Mouse (Mus musculus) cortical plate, adult 2 months (tissue): ENCODE measurements around the gene Kdm6b. TPM values are rescaled to one million over a fixed set of nuclear protein-coding genes. Genes with fewer than 3 reads are reported as not detected.

Experiments
- H3K27ac ChIP-seq: fragments of 200-500 bp; 2 replicates; pipeline ENCODE4 v1.5.1; 2012; ENCODE audit warnings: low read length, control low read depth, inconsistent platforms; ENCODE audit not compliant: insufficient read depth
- H3K4me1 ChIP-seq: fragments of 200-500 bp; 2 replicates; pipeline ENCODE4 v1.6.1; 2011; ENCODE audit warnings: low read length; ENCODE audit not compliant: control insufficient read depth, insufficient read depth
- H3K4me3 ChIP-seq: fragments of 200-500 bp; 2 replicates; pipeline ENCODE4 v1.5.1; 2011; ENCODE audit warnings: mild to moderate bottlenecking, low read length, control low read depth; ENCODE audit not compliant: insufficient read depth
- CTCF ChIP-seq: fragments of 200-500 bp; IDR thresholded peaks from 2 replicates; pipeline ENCODE4 v1.5.1; 2011; ENCODE audit warnings: mild to moderate bottlenecking, control low read depth, low read length; ENCODE audit not compliant: insufficient read depth; ENCODE audit errors: extremely low read depth
- POLR2A ChIP-seq: fragments of 200-500 bp; IDR thresholded peaks from 2 replicates; pipeline ENCODE4 v1.6.1; 2011; ENCODE audit warnings: mild to moderate bottlenecking, low read length, control low read depth; ENCODE audit not compliant: insufficient read depth; ENCODE audit errors: extremely low read depth
- polyA plus RNA-seq: library from polyadenylated mRNA; depleted of rRNA; stranded (reverse); fragments of >200 nt; gene quantifications from 2 replicates; pipeline ENCODE4 v1.2.3, GENCODE M21; 2012

The Kdm6b gene
- polyA plus RNA-seq, 1 experiment: 5.3 TPM

DNA sequence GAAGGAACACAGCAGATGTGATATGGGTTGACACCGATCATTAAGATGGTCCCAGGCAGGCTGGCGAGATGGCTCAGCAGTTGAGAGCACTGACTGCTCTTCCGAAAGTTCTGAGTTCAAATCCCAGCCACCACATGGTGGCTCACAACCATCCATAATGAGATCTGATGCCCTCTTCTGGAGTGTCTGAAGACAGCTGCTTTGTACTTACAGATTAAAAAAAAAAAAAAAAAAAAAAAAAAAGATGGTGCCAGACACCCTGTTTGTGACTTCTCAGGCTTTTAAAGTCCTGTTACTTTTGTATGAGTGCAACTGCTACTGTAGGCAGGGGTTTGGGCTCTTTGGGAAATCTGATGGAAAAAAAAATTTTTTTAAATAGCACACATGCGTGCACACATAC is 24.8 kb downstream of the Kdm6b start:
- H3K4me1 ChIP-seq: peaks cover 2% of the 10 kb centered on the region; the same call in 1 of the 2 replicates
- no peak overlapping the region for H3K27ac ChIP-seq
- no peak overlapping the region for H3K4me3 ChIP-seq
- 0 out of 2 replicates have a peak, but pooled peaks have one; percentile 3 for TF ChIP-seq CTCF
- TF ChIP-seq POLR2A: no peak

GRCm38 (mm10) chr11:69386758-69387157 is 26.7 kb downstream of the Kdm6b start:
- no peak for TF ChIP-seq CTCF
- no peak for TF ChIP-seq POLR2A
- Histone ChIP-seq H3K4me1 (peaks cover 2% of the 10 kb centered on the region; the same call in 1 of the 2 replicates), H3K4me3 (no peak overlapping the region), H3K27ac (no peak overlapping the region)

- Histone ChIP-seq H3K27ac (no peak overlapping the region), H3K4me1 (peaks cover 2% of the 10 kb centered on the region; the same call in 1 of the 2 replicates), H3K4me3 (no peak overlapping the region)
- TF ChIP-seq CTCF (no peak), POLR2A (no peak)
Observed at GRCm38 (mm10) chr11:69384979-69385378, 28.5 kb downstream of the Kdm6b start.

- H3K4me1 ChIP-seq: no peaks in the 10 kb centered on the region
- H3K4me3 ChIP-seq: no peak overlapping the region
- H3K27ac ChIP-seq: no peak overlapping the region
- TF ChIP-seq POLR2A: no peak
- no peak for TF ChIP-seq CTCF
Observed at GRCm38 (mm10) chr11:69382478-69383105, 30.9 kb downstream of the Kdm6b start.

- Histone ChIP-seq H3K27ac (no peak overlapping the region), H3K4me3 (no peak overlapping the region), H3K4me1 (no peaks in the 10 kb centered on the region)
- TF ChIP-seq POLR2A (no peak), CTCF (no peak)
Observed at GRCm38 (mm10) chr11:69381356-69381755, 32.1 kb downstream of the Kdm6b start.

DNA sequence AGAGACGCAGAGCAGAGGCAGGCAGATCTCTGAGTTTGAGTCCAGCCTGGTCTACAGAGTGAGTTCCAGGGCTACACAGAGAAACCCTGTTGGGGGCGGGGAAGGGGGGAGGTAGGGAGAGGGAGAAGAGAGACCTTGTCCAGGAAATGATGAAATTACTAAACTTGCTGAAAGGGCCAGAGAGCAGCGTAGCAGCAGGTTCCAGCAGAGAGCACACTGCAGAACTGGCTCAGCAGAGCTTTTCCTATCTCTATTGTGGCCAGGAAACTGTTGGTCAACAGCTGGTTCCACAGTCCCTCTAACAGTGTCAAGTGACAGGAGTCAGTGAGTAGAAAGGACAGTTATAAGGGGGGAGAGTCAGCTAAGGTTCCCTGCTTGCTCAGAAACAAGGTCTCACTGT is 33.9 kb downstream of the Kdm6b start:
- H3K4me3 ChIP-seq: no peak overlapping the region
- H3K27ac ChIP-seq: no peak overlapping the region
- H3K4me1 ChIP-seq: no peaks in the 10 kb centered on the region
- TF ChIP-seq CTCF (no peak), POLR2A (no peak)

GRCm38 (mm10) chr11:69377766-69378165 is 35.7 kb downstream of the Kdm6b start:
- H3K27ac ChIP-seq: no peak overlapping the region
- no peaks in the 10 kb centered on the region for H3K4me1 ChIP-seq
- no peak overlapping the region for H3K4me3 ChIP-seq
- no peak for TF ChIP-seq POLR2A
- no peak for TF ChIP-seq CTCF

DNA sequence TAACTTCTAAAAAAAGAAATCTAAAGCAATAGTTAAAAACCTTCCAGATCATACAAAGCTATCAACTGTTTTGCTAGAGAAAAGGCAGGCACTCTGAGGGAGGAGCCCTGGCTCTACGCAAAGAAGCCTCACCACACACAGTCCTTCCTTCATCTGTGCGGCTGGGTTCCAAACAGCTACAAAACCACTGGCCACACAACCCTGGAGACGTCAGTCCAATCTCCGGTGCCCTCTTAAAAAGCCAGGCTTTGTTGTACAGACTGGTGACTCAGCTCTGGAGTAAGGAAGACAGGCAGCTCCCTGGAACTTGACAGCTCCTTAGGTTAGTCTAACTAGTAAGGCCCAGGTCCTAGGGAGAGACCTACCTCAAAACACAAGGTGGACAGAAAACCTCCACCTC is 37.8 kb downstream of the Kdm6b start:
- no peak for TF ChIP-seq POLR2A
- TF ChIP-seq CTCF: no peak
- H3K27ac ChIP-seq: no peak overlapping the region
- H3K4me1 ChIP-seq: peaks cover 3% of the 10 kb centered on the region
- no peak overlapping the region for H3K4me3 ChIP-seq

- peaks cover 3% of the 10 kb centered on the region for H3K4me1 ChIP-seq
- H3K27ac ChIP-seq: no peak overlapping the region
- TF ChIP-seq CTCF (no peak), POLR2A (no peak)
- no peak overlapping the region for H3K4me3 ChIP-seq
Observed at GRCm38 (mm10) chr11:69373223-69373965, 40.1 kb downstream of the Kdm6b start.

GRCm38 (mm10) chr11:69372780-69373170 is 40.7 kb downstream of the Kdm6b start:
- TF ChIP-seq POLR2A: no peak
- peak; percentile 21; the same call in 1 of the 2 replicates for TF ChIP-seq CTCF
- H3K4me3 ChIP-seq: no peak overlapping the region
- no peak overlapping the region for H3K27ac ChIP-seq
- peaks cover 3% of the 10 kb centered on the region for H3K4me1 ChIP-seq
